Mouse (Mus musculus) heart, postnatal 0 days (tissue): ENCODE measurements around the gene Icam4.

Source experiments
- CTCF ChIP-seq: IDR thresholded peaks from 2 replicates; pipeline ENCODE4 v1.5.1; 2016; ENCODE audit warnings: antibody characterized with exemption, control low read depth, low read depth
- EP300 ChIP-seq: IDR thresholded peaks from 2 replicates; pipeline ENCODE4 v1.6.1; 2016; ENCODE audit warnings: antibody characterized with exemption, low read depth

- TF ChIP-seq CTCF (no peak), EP300 (no peak)
Measured at GRCm38 (mm10) chr9:21007313-21007952, 21.7 kb upstream of the Icam4 start.
